8 mouse cellular contexts compared by ENCODE assay signal in the genomic region with DNA sequence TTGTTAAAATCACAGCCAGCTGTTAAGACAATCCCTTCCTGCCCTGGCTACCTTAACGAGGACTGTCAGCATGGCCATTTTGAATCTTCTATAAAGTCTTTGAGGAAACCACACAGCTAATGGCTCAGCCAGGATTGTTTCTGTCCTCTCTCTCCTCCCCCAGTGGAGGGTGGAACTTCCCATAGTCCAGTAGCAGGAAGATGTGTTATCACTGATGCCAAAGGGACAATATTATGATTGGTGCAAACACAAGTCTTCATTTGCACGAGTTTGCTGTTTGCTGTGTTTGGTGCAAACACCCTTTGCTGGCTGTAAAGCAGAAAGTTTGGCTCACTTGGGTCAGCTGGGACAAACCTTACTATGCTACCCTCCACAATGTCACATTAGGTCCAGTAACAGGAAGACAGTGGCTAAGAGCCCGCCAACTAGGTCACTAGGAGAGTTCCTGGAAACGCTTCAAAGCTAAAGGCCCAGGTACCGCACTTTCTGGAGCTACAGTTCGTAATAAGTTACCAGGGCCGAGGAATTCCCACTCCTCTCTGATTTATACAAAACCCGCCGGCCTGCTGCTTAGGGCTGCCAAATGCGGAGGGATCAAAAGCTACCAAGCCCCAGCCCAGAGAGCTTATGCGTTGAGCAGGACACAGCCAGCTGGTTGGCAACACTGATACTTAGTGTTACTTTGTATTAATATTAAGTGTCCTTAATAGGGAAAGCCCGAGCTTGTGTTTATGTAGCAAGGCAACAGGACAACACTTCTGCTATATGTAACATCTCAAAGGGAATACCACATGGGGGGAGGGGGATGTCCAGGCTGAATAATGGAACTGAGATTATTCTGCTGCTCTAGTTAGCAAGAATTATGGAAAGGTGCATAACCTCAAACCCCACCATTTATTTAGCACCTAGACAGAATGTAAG. TPM values are rescaled to one million over a fixed set of nuclear protein-coding genes. Genes with fewer than 3 reads are reported as not detected.
A peak's percentile ranks its signal among the peaks of the same experiment; 100 is the strongest.
DNase-seq lines count a peak whose midpoint lies in the region; ATAC-seq and TF ChIP-seq lines count a peak whose summit lies in the region.

No protein-coding gene starts in this region.

- H3K4me1 ChIP-seq in lung, embryonic 14.5 days (ENCODE audit: insufficient read depth), result peaks cover 14% of the 10 kb centered on the region
- H3K4me1 ChIP-seq in embryonic facial prominence, embryonic 15.5 days, result peaks cover 42% of the 10 kb centered on the region
- peaks cover 33% of the 10 kb centered on the region for H3K4me1 ChIP-seq in intestine, embryonic 16.5 days (ENCODE audit: control insufficient read depth, insufficient read depth, low read length)
- peaks cover 47% of the 10 kb centered on the region for H3K4me1 ChIP-seq in midbrain, embryonic 13.5 days (replicated peaks)

- peak; percentile 50 for DNase-seq in lung, embryonic 14.5 days
- DNase-seq in lung, postnatal 14 days, result no peak
- no peak for DNase-seq in urinary bladder, postnatal 14 days (ENCODE audit: low spot score)
- DNase-seq in retina, embryonic 14.5 days (ENCODE audit: low spot score), result no peak
- DNase-seq in ovary, postnatal 10 days (ENCODE audit: low spot score), result no peak

- H3K4me3 ChIP-seq in lung, embryonic 14.5 days (ENCODE audit: low read depth, low read length), result peak overlapping the region; percentile 97
- peak overlapping the region; percentile 87 for H3K4me3 ChIP-seq in embryonic facial prominence, embryonic 15.5 days (replicated peaks)
- H3K4me3 ChIP-seq in intestine, embryonic 16.5 days (ENCODE audit: low read length), result peak overlapping the region; percentile 83
- H3K4me3 ChIP-seq in midbrain, embryonic 13.5 days (replicated peaks), result peak overlapping the region; percentile 96

- H3K4me2 ChIP-seq in lung, embryonic 14.5 days, result peak overlapping the region; percentile 85
- H3K4me2 ChIP-seq in embryonic facial prominence, embryonic 15.5 days (replicated peaks), result peak overlapping the region; percentile 84
- H3K4me2 ChIP-seq in intestine, embryonic 16.5 days (ENCODE audit: low read depth, low read length), result peak overlapping the region; percentile 60
- H3K4me2 ChIP-seq in midbrain, embryonic 13.5 days (replicated peaks), result peak overlapping the region; percentile 87

- H3K27ac ChIP-seq in lung, embryonic 14.5 days (ENCODE audit: low read depth), result peak overlapping the region; percentile 100
- H3K27ac ChIP-seq in embryonic facial prominence, embryonic 15.5 days (replicated peaks), result peak overlapping the region; percentile 99
- H3K27ac ChIP-seq in intestine, embryonic 16.5 days (ENCODE audit: low read length), result peak overlapping the region; percentile 99
- peak overlapping the region; percentile 99 for H3K27ac ChIP-seq in midbrain, embryonic 13.5 days

- ATAC-seq in lung, embryonic 14.5 days (ENCODE audit: insufficient read depth), result peak; percentile 0; the same call in 1 of the 2 replicates
- no peak for ATAC-seq in embryonic facial prominence, embryonic 15.5 days (ENCODE audit: insufficient number of reproducible peaks, low FRiP score, low TSS enrichment, low read depth)
- ATAC-seq in intestine, embryonic 16.5 days, result no peak
- peak; percentile 0; the same call in 1 of the 2 replicates for ATAC-seq in midbrain, embryonic 13.5 days

- peak overlapping the region; percentile 100 for H3K9ac ChIP-seq in lung, embryonic 14.5 days
- H3K9ac ChIP-seq in embryonic facial prominence, embryonic 15.5 days, result peak overlapping the region; percentile 15; the same call in 1 of the 2 replicates
- H3K9ac ChIP-seq in intestine, embryonic 16.5 days (ENCODE audit: low read depth, low read length), result peak overlapping the region; percentile 72
- H3K9ac ChIP-seq in midbrain, embryonic 13.5 days (replicated peaks), result peak overlapping the region; percentile 100

- H3K9me3 ChIP-seq in lung, embryonic 14.5 days (ENCODE audit: low read depth, low read length), result no peaks in the 10 kb centered on the region
- no peaks in the 10 kb centered on the region for H3K9me3 ChIP-seq in embryonic facial prominence, embryonic 15.5 days (replicated peaks)
- no peaks in the 10 kb centered on the region for H3K9me3 ChIP-seq in intestine, embryonic 16.5 days (ENCODE audit: control insufficient read depth, low read length)
- no peaks in the 10 kb centered on the region for H3K9me3 ChIP-seq in midbrain, embryonic 13.5 days

- TF ChIP-seq CTCF in lung, embryonic 14.5 days (IDR thresholded peaks at IDR 0.05; ENCODE audit: low read depth), result no peak

- no peaks in the 10 kb centered on the region for H3K27me3 ChIP-seq in lung, embryonic 14.5 days (ENCODE audit: insufficient read depth, low read length)
- H3K27me3 ChIP-seq in embryonic facial prominence, embryonic 15.5 days, result no peaks in the 10 kb centered on the region
- no peaks in the 10 kb centered on the region for H3K27me3 ChIP-seq in intestine, embryonic 16.5 days (replicated peaks; ENCODE audit: control insufficient read depth, insufficient read depth, low read length)
- no peaks in the 10 kb centered on the region for H3K27me3 ChIP-seq in midbrain, embryonic 13.5 days

- WGBS in lung, embryonic 14.5 days, result 23% methylated on average over 12 of the region's 12 CpGs
- WGBS in embryonic facial prominence, embryonic 15.5 days, result 29% methylated on average over 12 of the region's 12 CpGs
- 25% methylated on average over 12 of the region's 12 CpGs for WGBS in intestine, embryonic 16.5 days
- WGBS in midbrain, embryonic 13.5 days, result 31% methylated on average over 12 of the region's 12 CpGs

- peaks cover 29% of the 10 kb centered on the region for H3K36me3 ChIP-seq in lung, embryonic 14.5 days (ENCODE audit: insufficient read depth)
- H3K36me3 ChIP-seq in embryonic facial prominence, embryonic 15.5 days, result peaks cover 25% of the 10 kb centered on the region
- H3K36me3 ChIP-seq in intestine, embryonic 16.5 days (ENCODE audit: control insufficient read depth, insufficient read depth, low read length), result peaks cover 17% of the 10 kb centered on the region
- peaks cover 23% of the 10 kb centered on the region for H3K36me3 ChIP-seq in midbrain, embryonic 13.5 days

RNA-seq across cellular contexts. Expression of a gene that starts 0.9 kb away (rescaled TPM):
- 529 and 569 TPM in 2 replicates for polyA plus RNA-seq in lung, embryonic 14.5 days (2014; fragmentation: Nextera tagmentation; extraction: Ambion mirVana)
- polyA plus RNA-seq in embryonic facial prominence, embryonic 15.5 days (2015; fragmentation: Nextera tagmentation; extraction: Ambion mirVana), result 406 and 413 TPM in 2 replicates
- 325 and 376 TPM in 2 replicates for polyA plus RNA-seq in intestine, embryonic 16.5 days (2015; fragmentation: Nextera tagmentation; extraction: Ambion mirVana)
- 460 and 465 TPM in 2 replicates for polyA plus RNA-seq in midbrain, embryonic 13.5 days (2015; fragmentation: Nextera tagmentation; extraction: Ambion mirVana)

RNA-seq across cellular contexts. Expression of a gene that starts 5.1 kb away (rescaled TPM):
- 3.0 and 4.5 TPM in 2 replicates for polyA plus RNA-seq in lung, embryonic 14.5 days (2014; fragmentation: Nextera tagmentation; extraction: Ambion mirVana)
- polyA plus RNA-seq in embryonic facial prominence, embryonic 15.5 days (2015; fragmentation: Nextera tagmentation; extraction: Ambion mirVana), result 11.8 and 12.7 TPM in 2 replicates
- polyA plus RNA-seq in intestine, embryonic 16.5 days (2015; fragmentation: Nextera tagmentation; extraction: Ambion mirVana), result 8.9 and 9.2 TPM in 2 replicates
- polyA plus RNA-seq in midbrain, embryonic 13.5 days (2015; fragmentation: Nextera tagmentation; extraction: Ambion mirVana), result 8.3 and 11.0 TPM in 2 replicates

RNA-seq across cellular contexts. Expression of a gene that starts 7.2 kb away (rescaled TPM):
- 3.7 and 5.9 TPM in 2 replicates for polyA plus RNA-seq in lung, embryonic 14.5 days (2014; fragmentation: Nextera tagmentation; extraction: Ambion mirVana)
- 4.1 and 4.4 TPM in 2 replicates for polyA plus RNA-seq in embryonic facial prominence, embryonic 15.5 days (2015; fragmentation: Nextera tagmentation; extraction: Ambion mirVana)
- 4.7 and 4.8 TPM in 2 replicates for polyA plus RNA-seq in intestine, embryonic 16.5 days (2015; fragmentation: Nextera tagmentation; extraction: Ambion mirVana)
- polyA plus RNA-seq in midbrain, embryonic 13.5 days (2015; fragmentation: Nextera tagmentation; extraction: Ambion mirVana), result 41.6 and 43.0 TPM in 2 replicates

RNA-seq across cellular contexts. Expression of a gene that starts 20.0 kb away (rescaled TPM):
- 0.37 and 0.70 TPM in 2 replicates for polyA plus RNA-seq in lung, embryonic 14.5 days (2014; fragmentation: Nextera tagmentation; extraction: Ambion mirVana)
- polyA plus RNA-seq in embryonic facial prominence, embryonic 15.5 days (2015; fragmentation: Nextera tagmentation; extraction: Ambion mirVana), result 0.57 TPM in 1 of 2 replicates, not detected in the other
- polyA plus RNA-seq in intestine, embryonic 16.5 days (2015; fragmentation: Nextera tagmentation; extraction: Ambion mirVana), result 0.29 and 0.46 TPM in 2 replicates
- 0.57 and 0.79 TPM in 2 replicates for polyA plus RNA-seq in midbrain, embryonic 13.5 days (2015; fragmentation: Nextera tagmentation; extraction: Ambion mirVana)

RNA-seq across cellular contexts. Expression of a gene that starts 21.9 kb away (rescaled TPM):
- 69.7 and 73.2 TPM in 2 replicates for polyA plus RNA-seq in lung, embryonic 14.5 days (2014; fragmentation: Nextera tagmentation; extraction: Ambion mirVana)
- polyA plus RNA-seq in embryonic facial prominence, embryonic 15.5 days (2015; fragmentation: Nextera tagmentation; extraction: Ambion mirVana), result 81.6 and 82.0 TPM in 2 replicates
- 238 and 255 TPM in 2 replicates for polyA plus RNA-seq in intestine, embryonic 16.5 days (2015; fragmentation: Nextera tagmentation; extraction: Ambion mirVana)
- 49.5 and 52.5 TPM in 2 replicates for polyA plus RNA-seq in midbrain, embryonic 13.5 days (2015; fragmentation: Nextera tagmentation; extraction: Ambion mirVana)

Comparison
In these comparisons a context has a peak if more than half of its experiments do, and no peak if none do; other contexts are left out.
1. ATAC-seq: peak in lung, embryonic 14.5 days (single experiment) and midbrain, embryonic 13.5 days (single experiment); none in embryonic facial prominence, embryonic 15.5 days (single experiment) and intestine, embryonic 16.5 days (single experiment).
2. H3K9ac ChIP-seq: peak in every context shown above with its lines; median percentile 100 in lung, embryonic 14.5 days; 100 in midbrain, embryonic 13.5 days; 72 in intestine, embryonic 16.5 days; 15 in embryonic facial prominence, embryonic 15.5 days.
3. Peak in every context shown above with its lines, with median percentiles within 50 percentile points of each other: H3K27ac ChIP-seq, H3K4me2 ChIP-seq and H3K4me3 ChIP-seq.